Mouse (Mus musculus): ENCODE measurements around the gene 4931429L15Rik. TPM values are rescaled to one million over a fixed set of nuclear protein-coding genes. Genes with fewer than 3 reads are reported as not detected.
A peak's percentile ranks its signal among the peaks of the same experiment; 100 is the strongest.

Gene 4931429L15Rik
- polyA plus RNA-seq, 1 experiment = not detected

DNA sequence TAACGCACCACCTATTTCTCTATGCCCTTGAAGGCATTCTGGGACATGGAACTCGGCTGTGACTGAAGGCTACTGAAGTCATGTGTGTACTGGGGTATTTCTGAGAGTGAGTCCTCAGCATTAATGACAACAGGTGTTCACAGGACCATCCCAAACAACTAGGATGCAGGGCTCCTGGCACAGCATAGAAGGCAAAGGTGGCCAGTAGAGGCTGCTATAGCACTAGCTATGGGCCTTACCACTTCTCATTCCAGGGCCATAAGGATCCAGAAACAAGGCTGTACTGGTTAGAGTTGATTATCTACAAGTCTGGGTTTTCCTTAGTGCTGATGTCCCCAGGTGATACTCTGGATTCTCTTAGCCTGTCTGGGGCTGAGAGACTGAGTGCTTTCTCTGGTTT is 4.9 kb downstream of the 4931429L15Rik start:
- Histone ChIP-seq H3ac (ENCODE audit: control insufficient read depth, insufficient read length, low read depth) (no peak overlapping the region), H3K36me3 (ENCODE audit: control insufficient read depth, insufficient read depth) (no peaks in the 10 kb centered on the region), H3K27me3 (ENCODE audit: control insufficient read depth, insufficient read depth, insufficient read length) (peaks cover 25% of the 10 kb centered on the region), H3K79me3 (ENCODE audit: low read depth) (no peaks in the 10 kb centered on the region), H3K79me2 (ENCODE audit: control insufficient read depth, insufficient read depth) (no peaks in the 10 kb centered on the region), H3K4me3 (ENCODE audit: insufficient read depth, poor library complexity, severe bottlenecking) (no peak overlapping the region)
- no peak for TF ChIP-seq MAX (IDR thresholded peaks at IDR 0.05)
- no peak for TF ChIP-seq FOSL1 (IDR thresholded peaks at IDR 0.05; ENCODE audit: insufficient read depth, low read length, poor library complexity, severe bottlenecking)
- TF ChIP-seq MYOG (IDR thresholded peaks at IDR 0.05; ENCODE audit: control insufficient read depth, extremely low read depth, insufficient read length) = no peak
- TF ChIP-seq CTCF (IDR thresholded peaks at IDR 0.05; ENCODE audit: control insufficient read depth, insufficient read depth, insufficient read length) = no peak
- no peak for TF ChIP-seq MYOD1 (IDR thresholded peaks at IDR 0.05; ENCODE audit: control insufficient read depth, insufficient read length, low read depth)
- TF ChIP-seq CEBPB (IDR thresholded peaks at IDR 0.05; ENCODE audit: low read depth) = no peak
- TF ChIP-seq USF1 (IDR thresholded peaks at IDR 0.05; ENCODE audit: low read depth) = no peak

DNA sequence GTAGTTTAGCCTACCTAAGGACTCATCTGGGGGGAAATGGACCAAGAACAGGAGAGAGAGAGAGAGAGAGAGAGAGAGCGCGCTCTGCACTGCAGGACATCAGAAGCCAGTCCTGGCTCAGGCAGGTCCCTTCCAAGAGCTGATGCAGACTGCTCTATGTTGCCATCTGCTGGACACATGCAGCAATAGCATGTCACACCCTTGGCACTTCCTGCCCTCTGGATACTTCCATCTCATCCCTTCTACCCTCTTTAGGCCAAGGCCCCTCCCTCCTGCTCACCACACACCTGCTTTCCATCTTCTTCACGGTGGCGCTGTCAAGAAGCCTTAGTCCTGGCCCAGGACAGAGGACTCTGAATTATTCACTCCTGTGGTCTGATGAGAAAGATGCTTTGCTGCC is 5.3 kb downstream of the 4931429L15Rik start:
- Histone ChIP-seq H3K79me2 (ENCODE audit: control insufficient read depth, insufficient read depth) (no peaks in the 10 kb centered on the region), H3K4me3 (ENCODE audit: insufficient read depth, poor library complexity, severe bottlenecking) (no peak overlapping the region), H3K79me3 (ENCODE audit: low read depth) (no peaks in the 10 kb centered on the region), H3ac (ENCODE audit: control insufficient read depth, insufficient read length, low read depth) (no peak overlapping the region), H3K27me3 (ENCODE audit: control insufficient read depth, insufficient read depth, insufficient read length) (peaks cover 25% of the 10 kb centered on the region), H3K36me3 (ENCODE audit: control insufficient read depth, insufficient read depth) (no peaks in the 10 kb centered on the region)
- peak; percentile 91 for TF ChIP-seq CTCF (IDR thresholded peaks at IDR 0.05; ENCODE audit: control insufficient read depth, insufficient read depth, insufficient read length)
- no peak for TF ChIP-seq FOSL1 (IDR thresholded peaks at IDR 0.05; ENCODE audit: insufficient read depth, low read length, poor library complexity, severe bottlenecking)
- TF ChIP-seq MYOG (IDR thresholded peaks at IDR 0.05; ENCODE audit: control insufficient read depth, extremely low read depth, insufficient read length) = no peak

DNA sequence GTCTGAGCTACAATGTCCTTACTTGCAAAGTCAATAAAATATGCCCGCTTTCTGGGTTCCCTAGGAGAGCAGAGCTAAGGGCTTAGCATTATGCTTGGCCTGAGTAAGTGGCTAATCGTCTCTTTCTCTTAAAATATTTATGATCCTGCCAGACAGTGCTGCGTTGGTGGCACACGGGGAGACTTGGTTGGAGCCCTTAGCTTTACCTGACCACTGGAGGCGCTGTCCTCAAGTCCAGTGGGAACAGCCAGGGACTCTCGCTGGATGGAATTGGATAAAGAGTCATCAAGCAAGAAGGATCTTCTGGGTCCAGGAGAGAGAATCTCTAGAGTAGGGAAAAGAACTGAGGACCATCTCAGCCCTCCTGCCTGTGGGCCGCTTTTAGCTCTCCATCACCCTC is 10.7 kb downstream of the 4931429L15Rik start:
- Histone ChIP-seq H3ac (ENCODE audit: control insufficient read depth, insufficient read length, low read depth) (no peak overlapping the region), H3K79me3 (ENCODE audit: low read depth) (no peaks in the 10 kb centered on the region), H3K36me3 (ENCODE audit: control insufficient read depth, insufficient read depth) (no peaks in the 10 kb centered on the region), H3K27me3 (ENCODE audit: control insufficient read depth, insufficient read depth, insufficient read length) (peaks cover 28% of the 10 kb centered on the region), H3K79me2 (ENCODE audit: control insufficient read depth, insufficient read depth) (no peaks in the 10 kb centered on the region), H3K4me3 (ENCODE audit: insufficient read depth, poor library complexity, severe bottlenecking) (no peak overlapping the region)
- TF ChIP-seq CEBPB (IDR thresholded peaks at IDR 0.05; ENCODE audit: low read depth) (no peak), MYOG (IDR thresholded peaks at IDR 0.05; ENCODE audit: control insufficient read depth, extremely low read depth, insufficient read length) (no peak), USF1 (IDR thresholded peaks at IDR 0.05; ENCODE audit: low read depth) (no peak), CTCF (IDR thresholded peaks at IDR 0.05; ENCODE audit: control insufficient read depth, insufficient read depth, insufficient read length) (no peak), MAX (IDR thresholded peaks at IDR 0.05) (no peak), FOSL1 (IDR thresholded peaks at IDR 0.05; ENCODE audit: insufficient read depth, low read length, poor library complexity, severe bottlenecking) (no peak), MYOD1 (IDR thresholded peaks at IDR 0.05; ENCODE audit: control insufficient read depth, insufficient read length, low read depth) (no peak)

- peaks cover 11% of the 10 kb centered on the region for H3K36me3 ChIP-seq (ENCODE audit: control insufficient read depth, insufficient read depth)
- no peaks in the 10 kb centered on the region for H3K79me3 ChIP-seq (ENCODE audit: low read depth)
- no peak for TF ChIP-seq MYOG (IDR thresholded peaks at IDR 0.05; ENCODE audit: control insufficient read depth, extremely low read depth, insufficient read length)
- peak; percentile 49 for TF ChIP-seq CTCF (IDR thresholded peaks at IDR 0.05; ENCODE audit: control insufficient read depth, insufficient read depth, insufficient read length)
- no peak for TF ChIP-seq MAX (IDR thresholded peaks at IDR 0.05)
- H3K79me2 ChIP-seq (ENCODE audit: control insufficient read depth, insufficient read depth) = no peaks in the 10 kb centered on the region
- H3ac ChIP-seq (ENCODE audit: control insufficient read depth, insufficient read length, low read depth) = no peak overlapping the region
- H3K27me3 ChIP-seq (ENCODE audit: control insufficient read depth, insufficient read depth, insufficient read length) = peaks cover 8% of the 10 kb centered on the region
- no peak overlapping the region for H3K4me3 ChIP-seq (ENCODE audit: insufficient read depth, poor library complexity, severe bottlenecking)
Observed at GRCm38 (mm10) chr9:46302142-46302541, 17.6 kb downstream of the 4931429L15Rik start.

GRCm38 (mm10) chr9:46298381-46298780 is 21.4 kb downstream of the 4931429L15Rik start:
- TF ChIP-seq USF1 (IDR thresholded peaks at IDR 0.05; ENCODE audit: low read depth) (no peak), MYOD1 (IDR thresholded peaks at IDR 0.05; ENCODE audit: control insufficient read depth, insufficient read length, low read depth) (no peak), CTCF (IDR thresholded peaks at IDR 0.05; ENCODE audit: control insufficient read depth, insufficient read depth, insufficient read length) (no peak), MAX (IDR thresholded peaks at IDR 0.05) (no peak), CEBPB (IDR thresholded peaks at IDR 0.05; ENCODE audit: low read depth) (no peak), MYOG (IDR thresholded peaks at IDR 0.05; ENCODE audit: control insufficient read depth, extremely low read depth, insufficient read length) (no peak), FOSL1 (IDR thresholded peaks at IDR 0.05; ENCODE audit: insufficient read depth, low read length, poor library complexity, severe bottlenecking) (no peak)
- Histone ChIP-seq H3ac (ENCODE audit: control insufficient read depth, insufficient read length, low read depth) (no peak overlapping the region), H3K4me3 (ENCODE audit: insufficient read depth, poor library complexity, severe bottlenecking) (no peak overlapping the region), H3K79me3 (ENCODE audit: low read depth) (no peaks in the 10 kb centered on the region), H3K36me3 (ENCODE audit: control insufficient read depth, insufficient read depth) (peaks cover 29% of the 10 kb centered on the region), H3K79me2 (ENCODE audit: control insufficient read depth, insufficient read depth) (no peaks in the 10 kb centered on the region), H3K27me3 (ENCODE audit: control insufficient read depth, insufficient read depth, insufficient read length) (no peaks in the 10 kb centered on the region)

GRCm38 (mm10) chr9:46282631-46283436 is 37.0 kb downstream of the 4931429L15Rik start, which contains the start of gene Bud13:
TSS of gene Bud13 (plus strand) at chr9:46283008.
- Histone ChIP-seq H3ac (ENCODE audit: control insufficient read depth, insufficient read length, low read depth) (peak within 1 kb of the TSS; percentile 97), H3K79me2 (ENCODE audit: control insufficient read depth, insufficient read depth) (peaks cover 21% of the 10 kb centered on the region), H3K4me3 (ENCODE audit: insufficient read depth, poor library complexity, severe bottlenecking) (peak within 1 kb of the TSS; percentile 71), H3K79me3 (ENCODE audit: low read depth) (peaks cover 11% of the 10 kb centered on the region), H3K36me3 (ENCODE audit: control insufficient read depth, insufficient read depth) (peaks cover 49% of the 10 kb centered on the region), H3K27me3 (ENCODE audit: control insufficient read depth, insufficient read depth, insufficient read length) (no peaks in the 10 kb centered on the region)
- TF ChIP-seq MYOD1 (IDR thresholded peaks at IDR 0.05; ENCODE audit: control insufficient read depth, insufficient read length, low read depth) (no peak), MAX (IDR thresholded peaks at IDR 0.05) (no peak), FOSL1 (IDR thresholded peaks at IDR 0.05; ENCODE audit: insufficient read depth, low read length, poor library complexity, severe bottlenecking) (no peak), CTCF (IDR thresholded peaks at IDR 0.05; ENCODE audit: control insufficient read depth, insufficient read depth, insufficient read length) (peak; percentile 4), MYOG (IDR thresholded peaks at IDR 0.05; ENCODE audit: control insufficient read depth, extremely low read depth, insufficient read length) (no peak), USF1 (IDR thresholded peaks at IDR 0.05; ENCODE audit: low read depth) (no peak)

All from C2C12 (cell line).